Mouse (Mus musculus): ENCODE data around the gene Mast4. TPM values are rescaled to one million over a fixed set of nuclear protein-coding genes. Genes with fewer than 3 reads are reported as not detected.

Gene Mast4
- polyA plus RNA-seq, 2 experiments = 0.71 to 1.5 TPM

DNA sequence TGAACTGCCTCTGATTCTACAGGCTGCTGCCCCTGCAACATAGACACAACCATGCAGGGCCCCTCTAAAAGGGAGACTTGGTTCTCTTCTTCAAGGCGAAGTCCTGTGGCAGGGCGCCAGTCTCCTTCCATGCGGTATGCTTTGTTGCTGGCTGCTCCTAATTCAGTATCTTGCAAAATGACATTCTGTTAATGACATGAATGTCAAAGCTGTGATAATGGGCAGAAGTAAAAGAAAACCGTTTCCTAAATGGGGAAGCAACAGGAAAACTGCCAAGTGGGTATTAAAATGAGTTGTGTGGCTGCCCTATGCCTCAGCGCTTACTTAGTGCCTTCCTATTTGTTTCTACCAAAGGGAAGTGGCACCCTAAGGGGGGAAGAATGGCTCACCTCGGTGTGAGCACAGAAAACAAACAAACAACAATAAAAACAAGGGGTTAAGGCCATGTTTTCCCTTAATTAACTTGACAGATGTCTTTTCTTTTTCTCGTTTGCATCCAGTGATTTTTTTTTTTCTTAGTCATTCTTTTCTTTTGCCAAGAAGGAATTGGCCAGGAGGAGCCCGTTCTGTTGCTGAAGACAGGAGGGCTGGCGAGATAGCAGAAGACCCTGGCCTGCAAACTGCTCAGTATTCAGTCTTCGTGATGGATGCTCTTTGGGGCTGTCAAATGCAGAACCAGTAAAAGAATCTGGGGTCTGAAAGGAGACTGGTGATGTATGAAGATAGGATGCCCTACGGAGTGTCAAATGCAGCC, 468.1 kb downstream of the Mast4 start:
- H3K27ac ChIP-seq = no peak overlapping the region
- H3K4me2 ChIP-seq (ENCODE audit: low read depth) = no peak overlapping the region
- H3K4me1 ChIP-seq (replicated peaks; ENCODE audit: control insufficient read depth in 2 of 2, insufficient read depth in 2 of 2, low read length in 1 of 2) = peaks cover 4 to 16% of the 10 kb centered on the region in 2 experiments; a peak in 3 of 4 replicates
- no peaks in the 10 kb centered on the region for H3K9me3 ChIP-seq (ENCODE audit: control insufficient read depth, low read length)
- no peaks in the 10 kb centered on the region for H3K36me3 ChIP-seq (replicated peaks; ENCODE audit: control insufficient read depth, insufficient read depth, low read depth)
- no peak for DNase-seq (ENCODE audit: low read depth in 3 of 3, low spot score in 3 of 3)
- H3K4me3 ChIP-seq (ENCODE audit: insufficient read depth in 1 of 2, low read depth in 2 of 2, low read length in 2 of 2) = no peak overlapping the region
- 35% methylated on average over 11 of the region's 11 CpGs for WGBS (ENCODE audit: insufficient replicate concordance)
- no peak overlapping the region for H3K9ac ChIP-seq (replicated peaks)
- no peak for ATAC-seq (ENCODE audit: insufficient read depth)
- H3K27me3 ChIP-seq (ENCODE audit: control insufficient read depth, insufficient read depth, low read length) = no peaks in the 10 kb centered on the region
- TF ChIP-seq EP300 (IDR thresholded peaks at IDR 0.05; ENCODE audit: low read depth) (no peak), CTCF (IDR thresholded peaks at IDR 0.05; ENCODE audit: low read depth) (no peak)

DNA sequence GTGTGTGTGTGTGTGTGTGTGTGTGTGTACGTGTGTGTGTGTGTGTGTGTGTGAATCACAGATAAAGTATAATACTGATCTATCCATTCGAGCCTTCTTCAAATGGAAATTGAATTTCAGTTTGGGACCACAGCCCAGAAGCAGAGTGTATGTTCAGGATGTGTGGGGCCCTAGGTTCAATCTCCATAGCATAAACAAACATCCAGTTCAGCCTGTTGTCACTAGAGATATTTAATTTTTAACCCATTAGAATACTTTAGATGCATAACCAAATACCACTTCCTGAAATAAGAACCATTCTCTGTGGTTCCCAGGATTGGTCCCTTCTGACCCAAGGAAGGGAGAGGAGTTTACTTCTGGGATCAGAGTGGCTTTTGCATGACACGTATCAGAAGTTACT, 468.8 kb downstream of the Mast4 start:
- 38% methylated on average over 3 of the region's 3 CpGs for WGBS (ENCODE audit: insufficient replicate concordance)
- Histone ChIP-seq H3K4me2 (ENCODE audit: low read depth) (no peak overlapping the region), H3K27ac (no peak overlapping the region), H3K4me1 (replicated peaks; ENCODE audit: control insufficient read depth in 2 of 2, insufficient read depth in 2 of 2, low read length in 1 of 2) (peaks cover 4 to 20% of the 10 kb centered on the region in 2 experiments; a peak in 3 of 4 replicates), H3K4me3 (ENCODE audit: insufficient read depth in 1 of 2, low read depth in 2 of 2, low read length in 2 of 2) (no peak overlapping the region), H3K9me3 (ENCODE audit: control insufficient read depth, low read length) (no peaks in the 10 kb centered on the region), H3K36me3 (replicated peaks; ENCODE audit: control insufficient read depth, insufficient read depth, low read depth) (no peaks in the 10 kb centered on the region), H3K27me3 (ENCODE audit: control insufficient read depth, insufficient read depth, low read length) (no peaks in the 10 kb centered on the region), H3K9ac (replicated peaks) (no peak overlapping the region)
- TF ChIP-seq CTCF (IDR thresholded peaks at IDR 0.05; ENCODE audit: low read depth) = no peak
- no peak for TF ChIP-seq EP300 (IDR thresholded peaks at IDR 0.05; ENCODE audit: low read depth)
- DNase-seq (ENCODE audit: low read depth in 3 of 3, low spot score in 3 of 3) (no peak), ATAC-seq (ENCODE audit: insufficient read depth) (no peak)

DNA sequence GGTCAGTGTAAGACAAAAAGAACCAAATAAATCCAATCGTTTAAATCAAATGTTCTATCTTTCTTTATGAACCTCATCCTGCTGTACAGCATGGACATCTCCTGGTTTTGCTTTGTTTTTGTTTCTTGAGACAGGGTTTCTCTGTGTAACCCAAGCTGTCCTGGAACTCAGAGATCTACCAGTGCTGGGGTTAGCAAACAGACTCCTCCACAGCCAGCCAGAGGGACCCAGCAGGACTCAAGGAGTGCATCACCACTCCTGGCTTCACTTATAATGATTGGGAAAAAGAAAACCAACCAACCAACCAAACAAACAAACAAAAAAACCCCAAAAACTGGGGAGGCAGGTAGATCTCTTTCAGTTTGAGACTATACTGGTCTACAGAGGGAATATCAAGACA, 469.5 kb downstream of the Mast4 start:
- H3K27me3 ChIP-seq (ENCODE audit: control insufficient read depth, insufficient read depth, low read length) = no peaks in the 10 kb centered on the region
- 58% methylated on average over 1 of the region's 1 CpGs for WGBS (ENCODE audit: insufficient replicate concordance)
- DNase-seq (ENCODE audit: low read depth in 3 of 3, low spot score in 3 of 3) (no peak), ATAC-seq (ENCODE audit: insufficient read depth) (no peak)
- no peak overlapping the region for H3K4me2 ChIP-seq (ENCODE audit: low read depth)
- H3K4me3 ChIP-seq (ENCODE audit: insufficient read depth in 1 of 2, low read depth in 2 of 2, low read length in 2 of 2) = no peak overlapping the region
- H3K4me1 ChIP-seq (replicated peaks; ENCODE audit: control insufficient read depth in 2 of 2, insufficient read depth in 2 of 2, low read length in 1 of 2) = peaks cover 4 to 20% of the 10 kb centered on the region in 2 experiments; a peak in 3 of 4 replicates
- no peak overlapping the region for H3K27ac ChIP-seq
- no peak overlapping the region for H3K9ac ChIP-seq (replicated peaks)
- no peak for TF ChIP-seq CTCF (IDR thresholded peaks at IDR 0.05; ENCODE audit: low read depth)
- TF ChIP-seq EP300 (IDR thresholded peaks at IDR 0.05; ENCODE audit: low read depth) = no peak
- no peaks in the 10 kb centered on the region for H3K36me3 ChIP-seq (replicated peaks; ENCODE audit: control insufficient read depth, insufficient read depth, low read depth)
- no peaks in the 10 kb centered on the region for H3K9me3 ChIP-seq (ENCODE audit: control insufficient read depth, low read length)

DNA sequence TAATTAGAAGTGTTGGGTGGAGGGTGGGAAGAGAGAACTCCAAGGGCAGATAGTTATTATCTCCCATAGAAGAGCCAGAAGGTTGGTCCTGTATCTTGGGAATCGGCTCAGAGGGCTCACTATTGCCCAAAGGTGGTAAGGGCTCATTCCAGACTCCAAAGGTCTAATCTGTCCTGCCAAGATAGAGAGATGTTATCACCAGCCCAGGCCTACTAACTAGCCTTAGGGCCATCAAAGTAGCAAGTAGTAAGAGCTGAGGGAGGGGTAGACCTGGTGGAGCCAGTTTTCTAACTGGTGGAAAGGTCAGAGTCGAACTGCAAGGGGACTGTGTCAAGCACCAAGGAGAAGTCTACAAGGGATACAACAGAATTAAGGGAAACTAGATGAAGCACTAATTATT, 470.2 kb downstream of the Mast4 start:
- no peak overlapping the region for H3K9ac ChIP-seq (replicated peaks)
- H3K4me2 ChIP-seq (ENCODE audit: low read depth) = no peak overlapping the region
- no peak for DNase-seq (ENCODE audit: low read depth in 3 of 3, low spot score in 3 of 3)
- no peaks in the 10 kb centered on the region for H3K36me3 ChIP-seq (replicated peaks; ENCODE audit: control insufficient read depth, insufficient read depth, low read depth)
- no peaks in the 10 kb centered on the region for H3K9me3 ChIP-seq (ENCODE audit: control insufficient read depth, low read length)
- H3K27me3 ChIP-seq (ENCODE audit: control insufficient read depth, insufficient read depth, low read length) = no peaks in the 10 kb centered on the region
- peaks cover 4 to 20% of the 10 kb centered on the region in 2 experiments; a peak in 3 of 4 replicates for H3K4me1 ChIP-seq (replicated peaks; ENCODE audit: control insufficient read depth in 2 of 2, insufficient read depth in 2 of 2, low read length in 1 of 2)
- no peak overlapping the region for H3K4me3 ChIP-seq (ENCODE audit: insufficient read depth in 1 of 2, low read depth in 2 of 2, low read length in 2 of 2)
- H3K27ac ChIP-seq = no peak overlapping the region
- no peak for TF ChIP-seq CTCF (IDR thresholded peaks at IDR 0.05; ENCODE audit: low read depth)
- no peak for TF ChIP-seq EP300 (IDR thresholded peaks at IDR 0.05; ENCODE audit: low read depth)
- 54% methylated on average over 2 of the region's 2 CpGs for WGBS (ENCODE audit: insufficient replicate concordance)
- ATAC-seq (ENCODE audit: insufficient read depth) = no peak

DNA sequence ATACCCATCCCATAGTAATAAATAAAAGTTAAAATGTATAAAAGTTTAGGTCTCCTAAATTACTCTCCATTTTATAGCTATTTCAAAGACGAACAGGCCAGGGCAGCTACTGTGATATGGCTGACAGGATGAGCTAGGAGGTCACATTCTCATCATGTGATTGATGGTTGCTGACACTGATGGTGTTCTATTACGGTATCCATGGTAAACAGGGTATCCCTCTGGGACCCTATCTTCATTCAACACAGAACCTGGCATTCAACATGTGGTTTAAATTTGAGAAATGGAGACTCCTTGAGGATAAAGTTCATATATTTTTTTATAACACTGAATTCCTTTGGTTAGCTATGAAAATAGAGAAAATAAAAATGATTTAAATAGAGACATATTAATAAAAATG, 471.3 kb downstream of the Mast4 start:
- Histone ChIP-seq H3K27ac (no peak overlapping the region), H3K36me3 (replicated peaks; ENCODE audit: control insufficient read depth, insufficient read depth, low read depth) (no peaks in the 10 kb centered on the region), H3K4me1 (replicated peaks; ENCODE audit: control insufficient read depth in 2 of 2, insufficient read depth in 2 of 2, low read length in 1 of 2) (peaks cover 4 to 20% of the 10 kb centered on the region in 2 experiments; a peak in 3 of 4 replicates), H3K4me3 (ENCODE audit: insufficient read depth in 1 of 2, low read depth in 2 of 2, low read length in 2 of 2) (no peak overlapping the region), H3K27me3 (ENCODE audit: control insufficient read depth, insufficient read depth, low read length) (no peaks in the 10 kb centered on the region), H3K4me2 (ENCODE audit: low read depth) (no peak overlapping the region), H3K9ac (replicated peaks) (no peak overlapping the region), H3K9me3 (ENCODE audit: control insufficient read depth, low read length) (no peaks in the 10 kb centered on the region)
- WGBS (ENCODE audit: insufficient replicate concordance) = 57% methylated on average over 2 of the region's 2 CpGs
- TF ChIP-seq CTCF (IDR thresholded peaks at IDR 0.05; ENCODE audit: low read depth) = no peak
- TF ChIP-seq EP300 (IDR thresholded peaks at IDR 0.05; ENCODE audit: low read depth) = no peak
- ATAC-seq (ENCODE audit: insufficient read depth) (no peak), DNase-seq (ENCODE audit: low read depth in 3 of 3, low spot score in 3 of 3) (no peak)

Measured in liver, embryonic 14.5 days (tissue).